Mouse (Mus musculus): ENCODE results near the gene Kif1b. TPM values are rescaled to one million over a fixed set of nuclear protein-coding genes. Genes with fewer than 3 reads are reported as not detected.

Kif1b gene
- polyA plus RNA-seq, 1 experiment from 2014 or later, result 50.7 TPM

DNA sequence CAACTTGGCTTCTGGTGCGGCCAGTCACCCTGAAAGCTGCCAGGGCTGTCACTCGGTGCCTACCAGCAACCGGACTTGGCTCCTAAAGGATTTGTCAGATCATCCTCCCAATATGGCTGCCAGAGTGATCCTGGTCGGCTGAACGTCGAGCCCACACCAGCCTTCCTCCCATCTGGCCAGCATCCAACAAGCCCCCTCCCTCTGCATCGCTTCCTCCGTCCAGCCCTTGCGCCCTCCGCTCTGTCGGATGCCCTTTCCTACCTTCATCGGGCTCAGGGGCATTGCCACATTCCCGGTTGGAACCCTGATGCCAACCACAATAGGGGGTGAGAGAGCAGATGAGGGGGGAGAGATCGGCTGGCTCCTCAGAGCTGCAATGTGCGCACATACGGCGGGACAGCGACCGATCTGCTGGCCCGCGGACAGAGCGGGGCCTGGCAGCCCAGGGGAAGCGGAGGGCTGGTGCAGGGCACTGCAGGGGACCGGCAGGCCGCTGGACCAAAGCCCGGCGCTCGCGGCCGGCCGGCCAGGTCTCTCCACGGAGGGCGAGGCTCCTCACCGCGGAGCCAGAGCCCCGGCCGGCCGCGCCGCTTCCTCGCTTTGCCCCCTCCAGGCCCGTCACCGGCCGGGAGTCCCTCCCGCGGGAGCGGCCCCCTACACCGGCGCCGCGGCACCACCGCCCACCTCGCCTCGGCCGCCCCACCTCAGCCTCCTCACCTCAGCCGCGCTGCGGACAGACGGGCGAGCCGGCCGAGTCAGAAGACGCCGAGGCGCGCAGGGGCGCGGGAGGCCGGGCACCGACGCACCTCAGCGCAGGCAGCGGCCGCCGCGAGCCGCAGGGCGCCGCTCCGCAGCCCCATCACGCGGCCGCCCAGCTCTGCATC is 539 bp downstream of the Kif1b start:
- under 1% methylated on average over 65 of the region's 83 CpGs for WGBS

GRCm38 (mm10) chr4:149305761-149306711 is 1.5 kb downstream of the Kif1b start:
- Histone ChIP-seq H3K4me2 (replicated peaks; ENCODE audit: low read depth, low read length) (peak overlapping the region; percentile 58), H3K9ac (replicated peaks; ENCODE audit: low read depth, low read length) (peak overlapping the region; percentile 87), H3K27me3 (ENCODE audit: control insufficient read depth, insufficient read depth, low read length) (no peaks in the 10 kb centered on the region), H3K4me1 (ENCODE audit: control insufficient read depth, insufficient read depth, low read length) (peaks cover 16% of the 10 kb centered on the region), H3K36me3 (ENCODE audit: control insufficient read depth, insufficient read depth, low read length) (no peaks in the 10 kb centered on the region), H3K27ac (ENCODE audit: low read length) (no peak overlapping the region; the same call in 1 of the 2 replicates), H3K9me3 (ENCODE audit: control insufficient read depth, low read depth, low read length) (no peaks in the 10 kb centered on the region), H3K4me3 (ENCODE audit: low read depth, low read length) (peak overlapping the region; percentile 96)
- no peak for ATAC-seq (ENCODE audit: insufficient number of reproducible peaks, insufficient read depth, low FRiP score, low read depth)
- 37% methylated on average over 14 of the region's 14 CpGs for WGBS

More for the DNA sequence above, 539 bp downstream of the Kif1b start:
- peaks cover 11% of the 10 kb centered on the region for H3K4me1 ChIP-seq (ENCODE audit: control insufficient read depth, insufficient read depth, low read length)
- H3K27me3 ChIP-seq (ENCODE audit: control insufficient read depth, insufficient read depth, low read length), result no peaks in the 10 kb centered on the region
- peak overlapping the region; percentile 88 for H3K27ac ChIP-seq (ENCODE audit: low read length)
- H3K4me2 ChIP-seq (replicated peaks; ENCODE audit: low read depth, low read length), result peak overlapping the region; percentile 58
- peak overlapping the region; percentile 87 for H3K9ac ChIP-seq (replicated peaks; ENCODE audit: low read depth, low read length)
- peak overlapping the region; percentile 96 for H3K4me3 ChIP-seq (ENCODE audit: low read depth, low read length)
- H3K36me3 ChIP-seq (ENCODE audit: control insufficient read depth, insufficient read depth, low read length), result no peaks in the 10 kb centered on the region
- ATAC-seq (ENCODE audit: insufficient number of reproducible peaks, insufficient read depth, low FRiP score, low read depth), result peak; percentile 16
- no peaks in the 10 kb centered on the region for H3K9me3 ChIP-seq (ENCODE audit: control insufficient read depth, low read depth, low read length)

- WGBS, result 65% methylated on average over 1 of the region's 1 CpGs
- H3K27me3 ChIP-seq (ENCODE audit: control insufficient read depth, insufficient read depth, low read length), result no peaks in the 10 kb centered on the region
Observed at GRCm38 (mm10) chr4:149304466-149304865, 3.0 kb downstream of the Kif1b start.

GRCm38 (mm10) chr4:149303502-149303901 is 4.0 kb downstream of the Kif1b start:
- no peak overlapping the region for H3K4me2 ChIP-seq (replicated peaks; ENCODE audit: low read depth, low read length)
- 40% methylated on average over 5 of the region's 5 CpGs for WGBS
- H3K9ac ChIP-seq (replicated peaks; ENCODE audit: low read depth, low read length), result no peak overlapping the region

More at GRCm38 (mm10) chr4:149304466-149304865, 3.0 kb downstream of the Kif1b start:
- Histone ChIP-seq H3K9me3 (ENCODE audit: control insufficient read depth, low read depth, low read length) (no peaks in the 10 kb centered on the region), H3K4me2 (replicated peaks; ENCODE audit: low read depth, low read length) (no peak overlapping the region), H3K27ac (ENCODE audit: low read length) (no peak overlapping the region), H3K36me3 (ENCODE audit: control insufficient read depth, insufficient read depth, low read length) (no peaks in the 10 kb centered on the region), H3K4me1 (ENCODE audit: control insufficient read depth, insufficient read depth, low read length) (peaks cover 16% of the 10 kb centered on the region), H3K4me3 (ENCODE audit: low read depth, low read length) (no peak overlapping the region), H3K9ac (replicated peaks; ENCODE audit: low read depth, low read length) (no peak overlapping the region)
- no peak for ATAC-seq (ENCODE audit: insufficient number of reproducible peaks, insufficient read depth, low FRiP score, low read depth)

DNA sequence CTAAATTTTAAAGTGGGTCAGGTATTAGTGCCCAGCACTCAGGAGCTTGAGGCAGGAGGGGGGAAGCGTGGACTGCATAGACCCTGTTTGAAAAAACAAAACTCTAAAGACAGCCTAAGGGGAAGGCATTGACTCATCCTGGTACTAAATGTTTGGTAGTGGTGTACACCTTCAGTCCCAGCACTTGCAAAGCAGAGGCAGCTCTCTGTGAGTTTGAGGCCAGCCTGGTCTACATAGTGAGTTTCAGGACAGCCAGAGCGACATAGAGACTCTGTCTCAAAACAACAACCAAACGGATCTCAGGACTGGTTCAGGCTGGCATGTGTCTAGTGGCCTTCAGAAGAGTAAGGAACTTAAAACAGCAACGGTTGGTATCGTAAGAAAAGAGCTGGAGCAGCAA is 4.7 kb downstream of the Kif1b start:
- H3K9me3 ChIP-seq (ENCODE audit: control insufficient read depth, low read depth, low read length), result no peaks in the 10 kb centered on the region
- H3K27ac ChIP-seq (ENCODE audit: low read length), result no peak overlapping the region
- no peak overlapping the region for H3K9ac ChIP-seq (replicated peaks; ENCODE audit: low read depth, low read length)
- ATAC-seq (ENCODE audit: insufficient number of reproducible peaks, insufficient read depth, low FRiP score, low read depth), result no peak
- H3K4me2 ChIP-seq (replicated peaks; ENCODE audit: low read depth, low read length), result no peak overlapping the region
- no peak overlapping the region for H3K4me3 ChIP-seq (ENCODE audit: low read depth, low read length)
- no peaks in the 10 kb centered on the region for H3K27me3 ChIP-seq (ENCODE audit: control insufficient read depth, insufficient read depth, low read length)
- 76% methylated on average over 5 of the region's 5 CpGs for WGBS
- no peaks in the 10 kb centered on the region for H3K36me3 ChIP-seq (ENCODE audit: control insufficient read depth, insufficient read depth, low read length)
- H3K4me1 ChIP-seq (ENCODE audit: control insufficient read depth, insufficient read depth, low read length), result peaks cover 16% of the 10 kb centered on the region

More at GRCm38 (mm10) chr4:149303502-149303901, 4.0 kb downstream of the Kif1b start:
- Histone ChIP-seq H3K9me3 (ENCODE audit: control insufficient read depth, low read depth, low read length) (no peaks in the 10 kb centered on the region), H3K4me3 (ENCODE audit: low read depth, low read length) (no peak overlapping the region), H3K27me3 (ENCODE audit: control insufficient read depth, insufficient read depth, low read length) (no peaks in the 10 kb centered on the region), H3K27ac (ENCODE audit: low read length) (no peak overlapping the region), H3K4me1 (ENCODE audit: control insufficient read depth, insufficient read depth, low read length) (peaks cover 16% of the 10 kb centered on the region), H3K36me3 (ENCODE audit: control insufficient read depth, insufficient read depth, low read length) (no peaks in the 10 kb centered on the region)
- ATAC-seq (ENCODE audit: insufficient number of reproducible peaks, insufficient read depth, low FRiP score, low read depth), result no peak

GRCm38 (mm10) chr4:149302136-149302535 is 5.4 kb downstream of the Kif1b start:
- Histone ChIP-seq H3K4me3 (ENCODE audit: low read depth, low read length) (no peak overlapping the region), H3K27me3 (ENCODE audit: control insufficient read depth, insufficient read depth, low read length) (no peaks in the 10 kb centered on the region), H3K9ac (replicated peaks; ENCODE audit: low read depth, low read length) (no peak overlapping the region), H3K4me1 (ENCODE audit: control insufficient read depth, insufficient read depth, low read length) (peaks cover 16% of the 10 kb centered on the region), H3K27ac (ENCODE audit: low read length) (no peak overlapping the region), H3K4me2 (replicated peaks; ENCODE audit: low read depth, low read length) (no peak overlapping the region), H3K36me3 (ENCODE audit: control insufficient read depth, insufficient read depth, low read length) (no peaks in the 10 kb centered on the region), H3K9me3 (ENCODE audit: control insufficient read depth, low read depth, low read length) (no peaks in the 10 kb centered on the region)
- ATAC-seq (ENCODE audit: insufficient number of reproducible peaks, insufficient read depth, low FRiP score, low read depth), result no peak
- WGBS, result 51% methylated on average over 3 of the region's 3 CpGs

DNA sequence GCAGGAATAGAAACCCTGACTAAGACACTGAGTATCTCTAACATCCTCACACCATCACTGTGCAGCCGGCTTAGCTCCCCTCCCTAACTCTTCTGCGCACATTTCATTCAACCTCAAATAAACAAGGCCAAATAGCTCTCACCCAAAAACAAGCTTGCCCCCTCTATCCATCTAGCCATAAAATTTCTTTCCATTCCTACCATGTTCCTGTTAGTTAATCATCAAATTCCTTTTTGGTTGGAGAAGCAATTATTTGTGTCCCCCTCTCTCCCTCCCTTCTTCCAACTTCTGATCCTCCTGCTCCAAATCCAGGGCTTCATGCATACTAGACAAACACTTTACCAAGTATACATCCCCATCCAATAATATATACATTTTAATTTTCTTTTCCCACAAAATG is 11.0 kb downstream of the Kif1b start:
- WGBS, result 75% methylated on average over 2 of the region's 2 CpGs
- H3K4me3 ChIP-seq (ENCODE audit: low read depth, low read length), result no peak overlapping the region
- H3K4me1 ChIP-seq (ENCODE audit: control insufficient read depth, insufficient read depth, low read length), result peaks cover 5% of the 10 kb centered on the region; the same call in 1 of the 2 replicates
- no peaks in the 10 kb centered on the region for H3K9me3 ChIP-seq (ENCODE audit: control insufficient read depth, low read depth, low read length)
- H3K27me3 ChIP-seq (ENCODE audit: control insufficient read depth, insufficient read depth, low read length), result no peaks in the 10 kb centered on the region
- no peak overlapping the region for H3K27ac ChIP-seq (ENCODE audit: low read length)
- H3K4me2 ChIP-seq (replicated peaks; ENCODE audit: low read depth, low read length), result no peak overlapping the region
- no peak for ATAC-seq (ENCODE audit: insufficient number of reproducible peaks, insufficient read depth, low FRiP score, low read depth)
- H3K9ac ChIP-seq (replicated peaks; ENCODE audit: low read depth, low read length), result no peak overlapping the region
- H3K36me3 ChIP-seq (ENCODE audit: control insufficient read depth, insufficient read depth, low read length), result no peaks in the 10 kb centered on the region

GRCm38 (mm10) chr4:149292984-149293383 is 14.5 kb downstream of the Kif1b start:
- Histone ChIP-seq H3K9me3 (ENCODE audit: control insufficient read depth, low read depth, low read length) (no peaks in the 10 kb centered on the region), H3K36me3 (ENCODE audit: control insufficient read depth, insufficient read depth, low read length) (peaks cover 5% of the 10 kb centered on the region; the same call in 1 of the 2 replicates), H3K4me3 (ENCODE audit: low read depth, low read length) (no peak overlapping the region), H3K4me2 (replicated peaks; ENCODE audit: low read depth, low read length) (no peak overlapping the region), H3K4me1 (ENCODE audit: control insufficient read depth, insufficient read depth, low read length) (0 out of 2 replicates have a peak, but pooled peaks cover 3% of the 10 kb centered on the region), H3K9ac (replicated peaks; ENCODE audit: low read depth, low read length) (no peak overlapping the region), H3K27me3 (ENCODE audit: control insufficient read depth, insufficient read depth, low read length) (no peaks in the 10 kb centered on the region), H3K27ac (ENCODE audit: low read length) (no peak overlapping the region)
- ATAC-seq (ENCODE audit: insufficient number of reproducible peaks, insufficient read depth, low FRiP score, low read depth), result no peak
- 60% methylated on average over 5 of the region's 5 CpGs for WGBS
